Mouse (Mus musculus) cerebellum, adult 2 months (tissue): Measurements from ENCODE around the gene Ankrd17.

Experiments used
- CTCF ChIP-seq: fragments of 200-500 bp; IDR thresholded peaks from 2 replicates; pipeline ENCODE4 v1.5.1; 2011; ENCODE audit warnings: low read depth, mild to moderate bottlenecking, control low read depth, low read length, moderate library complexity, borderline replicate concordance; ENCODE audit not compliant: insufficient read depth
- POLR2A ChIP-seq: fragments of 200-500 bp; IDR thresholded peaks from 2 replicates; pipeline ENCODE4 v1.6.1; 2011; ENCODE audit warnings: low read length, control low read depth, borderline replicate concordance; ENCODE audit not compliant: insufficient read depth

DNA sequence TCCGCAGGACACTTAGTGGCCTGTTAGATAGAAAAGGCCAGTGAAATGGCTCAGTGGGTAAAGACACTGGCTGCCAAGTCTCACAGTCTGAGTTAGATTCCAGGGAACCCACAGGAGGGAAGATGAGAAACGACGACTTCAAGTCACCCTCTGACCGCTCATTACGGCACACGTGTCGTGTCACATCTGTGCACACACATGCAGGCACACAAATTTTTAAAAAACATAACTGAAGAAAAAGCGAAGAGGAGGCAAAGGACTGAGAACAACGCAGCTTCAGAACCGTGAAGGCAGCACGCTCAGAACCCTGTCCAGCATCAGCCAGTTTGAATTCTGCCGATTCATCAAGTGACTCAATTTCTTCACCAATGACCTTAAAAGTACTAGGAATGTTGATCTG is 153.0 kb downstream of the Ankrd17 start:
- TF ChIP-seq CTCF: no peak
- no peak for TF ChIP-seq POLR2A
